Mouse (Mus musculus): ENCODE measurements at regions not wholly inside any gene's neighbourhood (a gene's known extent, or its start where the extent isn't known, plus 50 kb on each side); places are given as distances from the start of the nearest gene placed in this dataset.

- no peak for DNase-seq
Observed at GRCm38 (mm10) chr6:15865271-15865670, 144.8 kb downstream of the Mdfic start.

DNA sequence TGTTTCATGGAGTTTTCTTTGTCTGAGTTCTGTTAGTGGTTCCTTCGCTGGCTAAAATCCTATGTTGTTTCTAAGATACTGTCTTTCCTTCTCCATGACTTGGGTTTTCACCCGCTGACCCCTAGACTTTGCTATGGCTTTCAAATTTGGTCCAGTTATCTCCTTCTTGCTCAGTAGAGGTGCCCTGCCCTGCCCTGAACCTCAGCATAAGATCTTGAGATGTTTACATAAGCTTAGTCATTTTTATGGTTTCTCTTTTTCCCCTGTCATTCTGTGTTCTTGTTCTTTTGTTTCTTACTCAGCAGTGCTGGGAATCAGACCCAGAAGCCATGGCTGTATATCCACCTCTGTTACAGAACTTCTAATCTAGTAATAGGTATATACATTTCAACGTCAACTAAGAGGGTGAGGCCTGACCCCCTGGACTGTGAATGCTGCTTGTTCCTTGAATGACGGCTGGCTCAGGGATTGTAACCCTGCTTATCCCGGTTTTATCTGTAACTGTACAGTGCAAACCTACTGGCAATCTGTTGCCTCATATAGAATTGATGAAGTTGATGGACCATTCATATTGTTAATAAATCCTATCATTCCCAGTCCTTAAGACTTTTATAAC lies 161.9 kb downstream of the Mdfic start:
- no peak for DNase-seq

- DNase-seq: no peak
Observed at GRCm38 (mm10) chr6:15893066-15893465, 172.6 kb downstream of the Mdfic start.

DNA sequence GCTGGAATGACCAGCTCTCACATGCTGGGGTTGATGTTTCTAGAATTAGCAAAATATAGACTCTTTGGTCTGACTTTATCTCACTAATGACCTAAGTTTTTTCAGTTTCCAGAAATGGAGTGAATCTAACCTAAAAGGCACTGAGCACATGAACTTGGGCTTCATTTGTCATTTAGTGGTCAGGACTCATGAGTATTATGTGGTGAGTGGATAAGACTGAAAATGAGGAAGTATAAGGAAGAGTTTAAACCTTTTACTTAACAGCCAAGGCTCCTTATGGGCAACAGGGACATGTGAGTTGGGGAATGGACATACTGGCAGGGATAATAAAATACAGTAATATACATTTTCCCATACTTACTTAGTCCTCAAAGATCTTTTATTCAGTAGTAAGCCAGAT lies 180.0 kb downstream of the Mdfic start:
- no peak for DNase-seq

GRCm38 (mm10) chr6:15902665-15903274 lies 182.3 kb downstream of the Mdfic start:
- DNase-seq: no peak

DNA sequence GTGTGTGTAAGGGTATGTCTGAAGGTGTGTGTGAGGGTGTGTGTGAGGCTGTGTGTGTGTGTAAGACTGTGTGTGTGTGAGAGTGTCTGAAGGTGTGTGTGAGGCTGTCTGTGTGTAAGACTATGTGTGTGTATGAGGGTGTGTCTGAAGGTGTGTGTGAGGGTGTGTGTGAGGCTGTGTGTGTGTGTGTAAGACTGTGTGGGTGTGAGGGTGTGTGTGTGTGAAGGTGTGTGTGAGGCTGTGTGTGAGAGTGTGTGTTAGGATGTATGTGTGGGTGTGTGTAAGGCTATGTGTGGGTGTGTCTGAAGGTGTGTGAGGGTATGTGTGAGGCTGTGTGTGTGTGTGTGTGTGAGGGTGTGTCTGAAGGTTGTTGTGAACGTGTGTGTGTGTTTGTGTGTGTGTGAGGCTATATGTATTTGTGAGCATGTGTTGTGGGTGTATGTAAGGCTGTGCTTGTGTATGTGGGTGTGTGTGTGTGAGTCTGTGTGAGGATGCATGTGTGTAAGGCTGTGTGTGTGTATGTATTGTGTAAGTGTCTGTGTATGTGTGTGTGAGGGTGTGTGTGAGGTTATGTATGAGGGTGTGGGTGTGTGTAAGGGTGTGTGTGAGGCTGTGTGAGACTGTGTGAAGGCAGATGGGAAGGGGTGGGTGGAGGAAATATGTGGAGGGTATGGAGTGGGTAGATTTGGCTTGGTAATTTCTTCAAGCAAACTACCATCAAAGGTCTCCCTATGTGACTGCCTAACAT lies 190.1 kb downstream of the Mdfic start:
- DNase-seq: no peak

DNA sequence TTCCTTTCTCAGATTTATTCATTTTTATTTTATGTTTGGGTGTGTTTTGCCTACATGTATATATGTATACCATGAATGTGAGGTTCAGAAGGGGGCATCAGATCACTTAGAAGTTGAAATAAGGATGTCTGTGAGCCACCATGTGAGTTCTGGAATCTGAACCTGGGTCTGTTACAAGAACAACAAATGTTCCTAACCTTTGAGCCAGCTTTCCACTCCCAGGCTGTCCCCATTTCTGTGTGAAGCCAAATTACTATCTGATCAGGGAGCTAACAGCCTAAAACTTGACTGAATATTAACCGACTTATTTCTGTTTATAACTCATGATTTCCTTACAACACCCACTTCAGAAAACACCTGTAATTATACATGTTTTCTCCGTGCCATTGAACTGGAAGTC lies 209.2 kb downstream of the Mdfic start:
- no peak for DNase-seq

- DNase-seq: no peak
Observed at GRCm38 (mm10) chr6:15950251-15950650, 229.8 kb downstream of the Mdfic start.

DNA sequence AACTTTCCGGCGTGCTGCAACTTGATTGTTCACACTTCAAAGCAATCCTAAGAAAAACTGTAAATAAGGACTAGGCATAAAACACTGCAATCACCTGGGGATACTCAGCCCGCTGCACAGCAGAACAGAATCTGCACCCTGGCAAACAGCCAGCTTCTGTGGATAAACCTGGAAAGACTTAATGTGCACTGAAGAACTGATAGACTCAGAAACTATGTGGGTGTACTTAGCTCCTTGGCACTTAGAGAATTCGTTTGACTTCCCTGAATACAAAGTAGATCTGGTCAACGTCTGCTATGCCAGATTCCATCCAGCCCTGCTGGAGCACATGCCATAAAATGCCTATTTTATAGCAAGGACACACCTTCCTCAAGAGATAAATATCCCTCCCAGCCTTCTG lies 266.9 kb downstream of the Mdfic start:
- DNase-seq: peak; percentile 12

Measured in adrenal gland, postnatal 25 days (tissue).